Mouse (Mus musculus): ENCODE data around the gene Vmn1r29. TPM values are rescaled to one million over a fixed set of nuclear protein-coding genes. Genes with fewer than 3 reads are reported as not detected.
"Not testable (repeated sequence)": the region's sequence is repeated elsewhere in the genome, so short reads cannot be mapped to it uniquely, and the experiment has no call there.

Vmn1r29 gene
- polyA plus RNA-seq (2015; fragmentation: Nextera tagmentation; extraction: Ambion mirVana) = not detected in 2 replicates

DNA sequence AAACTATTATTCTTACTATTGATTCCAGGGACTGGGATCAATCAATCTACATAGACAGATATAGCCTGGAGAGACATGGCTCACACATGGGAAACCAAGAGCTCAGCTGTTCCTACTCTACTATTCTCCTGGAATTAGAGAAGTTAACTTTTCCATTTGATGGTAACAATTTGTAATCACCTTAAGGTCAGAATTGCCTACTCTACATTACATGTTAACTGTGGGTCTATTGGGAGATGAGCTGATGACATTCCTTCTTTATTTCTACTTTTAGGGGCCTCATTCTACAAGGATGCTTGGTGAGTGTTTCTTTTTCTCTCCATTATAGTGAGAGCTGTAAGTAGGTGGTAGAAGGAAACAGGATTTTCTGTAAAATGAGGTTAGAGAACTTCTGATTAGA is at the start of gene Vmn1r29:
Gene Vmn1r29, plus strand, starts transcription at position 301 of the 400 bp plus-strand sequence.
- H3K4me3 ChIP-seq (ENCODE audit: low read depth, low read length) = no peak within 1 kb of the TSS
- H3K4me1 ChIP-seq (replicated peaks; ENCODE audit: control insufficient read depth, insufficient read depth, low read length) = no peaks in the 10 kb centered on the region
- no peaks in the 10 kb centered on the region for H3K27me3 ChIP-seq (replicated peaks; ENCODE audit: control insufficient read depth, insufficient read depth, low read length)
- TF ChIP-seq CTCF (IDR thresholded peaks at IDR 0.05; ENCODE audit: low read depth) = no peak
- H3K4me2 ChIP-seq (replicated peaks; ENCODE audit: low read depth) = no peak within 1 kb of the TSS
- ATAC-seq = no peak
- no peaks in the 10 kb centered on the region for H3K9me3 ChIP-seq (ENCODE audit: control insufficient read depth)
- no peak within 1 kb of the TSS for H3K9ac ChIP-seq (ENCODE audit: low read depth, low read length)
- no peaks in the 10 kb centered on the region for H3K36me3 ChIP-seq (ENCODE audit: control insufficient read depth, insufficient read depth)
- no peak within 1 kb of the TSS for H3K27ac ChIP-seq (ENCODE audit: low read depth, low read length)

DNA sequence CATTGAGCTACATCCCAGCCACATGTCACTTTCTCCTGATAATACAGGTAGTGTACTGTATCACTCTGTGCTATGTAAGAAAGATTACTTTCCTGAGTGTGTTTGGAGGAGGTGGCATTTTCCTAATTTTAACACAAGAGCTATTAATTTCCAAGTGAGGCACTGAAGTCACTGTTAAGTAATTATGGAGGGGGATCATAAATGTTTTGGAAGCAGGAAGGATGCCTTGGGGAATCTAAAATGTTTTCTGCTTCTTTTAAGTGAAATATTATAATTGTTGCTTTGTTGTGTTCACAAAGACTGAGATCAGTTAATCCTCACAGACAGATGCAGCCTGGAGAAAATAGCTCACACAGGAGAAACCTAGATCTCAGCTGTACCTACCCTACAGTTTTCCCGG is 39.6 kb upstream of the Vmn1r29 start, which contains the start of gene Vmn1r28:
Gene Vmn1r28, plus strand, starts transcription at position 301 of the 400 bp plus-strand sequence.
- H3K4me1 ChIP-seq (replicated peaks; ENCODE audit: control insufficient read depth, insufficient read depth, low read length) = no peaks in the 10 kb centered on the region
- no peak within 1 kb of the TSS for H3K4me2 ChIP-seq (replicated peaks; ENCODE audit: low read depth)
- no peak within 1 kb of the TSS for H3K4me3 ChIP-seq (ENCODE audit: low read depth, low read length)
- no peak for TF ChIP-seq CTCF (IDR thresholded peaks at IDR 0.05; ENCODE audit: low read depth)
- no peaks in the 10 kb centered on the region for H3K27me3 ChIP-seq (replicated peaks; ENCODE audit: control insufficient read depth, insufficient read depth, low read length)
- no peaks in the 10 kb centered on the region for H3K36me3 ChIP-seq (ENCODE audit: control insufficient read depth, insufficient read depth)
- 89% methylated on average over 1 of the region's 1 CpGs for WGBS
- H3K9ac ChIP-seq (ENCODE audit: low read depth, low read length) = no peak within 1 kb of the TSS
- no peak within 1 kb of the TSS for H3K27ac ChIP-seq (ENCODE audit: low read depth, low read length)
- ATAC-seq = no peak
- H3K9me3 ChIP-seq (ENCODE audit: control insufficient read depth) = no peaks in the 10 kb centered on the region

DNA sequence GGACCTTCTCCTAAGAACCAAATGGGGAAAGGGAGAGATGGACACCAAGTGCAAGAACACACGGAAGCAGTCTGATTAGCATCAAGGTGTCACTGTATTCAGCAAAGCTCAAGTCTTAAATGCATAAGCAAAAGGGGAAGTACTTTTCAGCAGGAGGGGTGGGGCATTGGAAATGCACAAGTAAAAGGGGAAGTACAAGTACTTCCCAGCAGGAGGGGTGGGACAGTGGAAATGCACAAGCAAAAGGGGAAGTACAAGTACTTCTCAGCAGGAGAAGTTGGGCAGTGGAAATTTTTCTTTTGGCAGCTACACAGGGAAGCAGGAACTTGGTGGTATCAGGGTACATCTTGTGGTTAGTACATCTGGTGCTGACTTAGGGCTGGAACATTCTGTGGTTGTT is 21.7 kb upstream of the Vmn1r29 start:
- H3K4me3 ChIP-seq (ENCODE audit: low read depth, low read length); H3K9me3 ChIP-seq (ENCODE audit: control insufficient read depth); ATAC-seq; H3K36me3 ChIP-seq (ENCODE audit: control insufficient read depth, insufficient read depth); H3K27ac ChIP-seq (ENCODE audit: low read depth, low read length); H3K9ac ChIP-seq (ENCODE audit: low read depth, low read length); H3K4me2 ChIP-seq (replicated peaks; ENCODE audit: low read depth); H3K4me1 ChIP-seq (replicated peaks; ENCODE audit: control insufficient read depth, insufficient read depth, low read length); H3K27me3 ChIP-seq (replicated peaks; ENCODE audit: control insufficient read depth, insufficient read depth, low read length): not testable (repeated sequence)
- 80% methylated on average over 1 of the region's 1 CpGs for WGBS

DNA sequence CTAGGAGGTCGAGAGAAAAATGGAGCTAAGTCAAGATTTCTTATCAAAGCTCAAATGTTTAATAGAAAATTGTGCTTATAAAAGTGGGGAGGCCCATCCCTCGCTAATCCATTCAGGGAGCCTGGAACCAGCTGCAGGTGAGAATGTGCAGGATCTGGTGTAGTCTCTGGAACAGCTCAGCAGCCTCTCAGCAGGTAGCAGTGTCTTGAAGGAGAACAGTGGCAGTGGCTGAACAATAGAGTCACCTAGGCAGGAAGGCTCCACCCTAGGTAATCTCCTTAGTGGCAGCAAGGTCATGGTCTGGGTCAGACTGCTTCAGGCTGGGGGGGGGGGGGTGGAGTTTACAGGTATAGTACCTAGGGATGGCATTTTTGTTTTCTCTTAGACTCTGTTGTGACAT is 9.1 kb upstream of the Vmn1r29 start:
- TF ChIP-seq CTCF (IDR thresholded peaks at IDR 0.05; ENCODE audit: low read depth) = no peak
- Histone ChIP-seq H3K36me3 (ENCODE audit: control insufficient read depth, insufficient read depth) (no peaks in the 10 kb centered on the region), H3K4me1 (replicated peaks; ENCODE audit: control insufficient read depth, insufficient read depth, low read length) (no peaks in the 10 kb centered on the region)

DNA sequence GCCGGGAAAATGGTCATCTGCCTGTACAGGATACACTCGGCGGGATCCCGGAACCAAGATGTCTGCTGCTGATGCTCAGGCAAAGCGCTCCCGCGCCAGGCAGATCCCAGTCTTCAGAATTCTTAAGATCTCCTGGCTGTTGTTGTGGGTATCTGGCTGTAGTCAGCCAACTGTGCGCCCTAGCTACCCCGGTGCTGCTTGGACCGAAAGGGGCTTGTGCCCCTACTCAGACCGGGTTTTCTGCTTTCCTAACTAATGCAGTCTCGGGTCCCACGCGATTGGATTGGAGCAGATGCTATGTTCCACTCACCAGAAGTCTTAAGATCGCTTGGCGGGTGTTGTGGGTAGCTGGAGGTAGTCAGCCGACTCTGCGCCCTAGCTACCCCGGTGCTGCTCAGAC is 2.8 kb upstream of the Vmn1r29 start:
- H3K4me1 ChIP-seq (replicated peaks; ENCODE audit: control insufficient read depth, insufficient read depth, low read length) = not testable (repeated sequence)

More for the DNA sequence above, 9.1 kb upstream of the Vmn1r29 start:
- 77% methylated on average over 2 of the region's 2 CpGs for WGBS
- Histone ChIP-seq H3K9ac (ENCODE audit: low read depth, low read length) (no peak overlapping the region), H3K27ac (ENCODE audit: low read depth, low read length) (no peak overlapping the region), H3K4me3 (ENCODE audit: low read depth, low read length) (no peak overlapping the region), H3K27me3 (replicated peaks; ENCODE audit: control insufficient read depth, insufficient read depth, low read length) (no peaks in the 10 kb centered on the region), H3K4me2 (replicated peaks; ENCODE audit: low read depth) (no peak overlapping the region), H3K9me3 (ENCODE audit: control insufficient read depth) (no peaks in the 10 kb centered on the region)
- ATAC-seq = no peak

DNA sequence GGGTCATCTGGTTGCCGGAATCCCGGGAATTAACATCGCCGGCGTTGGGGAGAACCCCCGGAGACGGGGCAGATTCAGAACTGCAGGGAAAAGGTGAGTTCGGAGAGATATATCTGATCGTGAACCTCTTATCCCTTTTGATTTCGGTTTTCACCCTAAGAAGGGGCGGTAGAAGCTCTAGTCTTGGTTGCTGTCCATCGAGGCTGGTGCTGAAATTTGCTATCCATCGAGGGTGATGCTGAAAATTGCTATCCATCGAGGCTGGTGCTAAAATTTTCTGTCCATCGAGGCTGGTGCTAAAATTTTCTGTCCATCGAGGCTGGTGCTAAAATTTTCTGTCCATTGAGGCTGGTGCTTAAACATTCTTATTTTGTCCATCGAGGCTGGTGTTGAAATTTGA is 29.3 kb downstream of the Vmn1r29 start:
- H3K4me1 ChIP-seq (replicated peaks; ENCODE audit: control insufficient read depth, insufficient read depth, low read length); H3K27ac ChIP-seq (ENCODE audit: low read depth, low read length); H3K9ac ChIP-seq (ENCODE audit: low read depth, low read length); H3K4me2 ChIP-seq (replicated peaks; ENCODE audit: low read depth); H3K27me3 ChIP-seq (replicated peaks; ENCODE audit: control insufficient read depth, insufficient read depth, low read length); H3K4me3 ChIP-seq (ENCODE audit: low read depth, low read length); H3K36me3 ChIP-seq (ENCODE audit: control insufficient read depth, insufficient read depth); ATAC-seq; H3K9me3 ChIP-seq (ENCODE audit: control insufficient read depth): not testable (repeated sequence)
- WGBS = 76% methylated on average over 17 of the region's 17 CpGs

More for the DNA sequence above, 2.8 kb upstream of the Vmn1r29 start:
- not testable (repeated sequence) for H3K27ac ChIP-seq (ENCODE audit: low read depth, low read length); H3K9me3 ChIP-seq (ENCODE audit: control insufficient read depth); H3K27me3 ChIP-seq (replicated peaks; ENCODE audit: control insufficient read depth, insufficient read depth, low read length); H3K4me3 ChIP-seq (ENCODE audit: low read depth, low read length); H3K36me3 ChIP-seq (ENCODE audit: control insufficient read depth, insufficient read depth); H3K4me2 ChIP-seq (replicated peaks; ENCODE audit: low read depth); H3K9ac ChIP-seq (ENCODE audit: low read depth, low read length); ATAC-seq
- WGBS = 77% methylated on average over 19 of the region's 19 CpGs

Other genes with a start within 250 kb of the Vmn1r29 start
- not detected in 2 replicates for gene Vmn1r27, start 82.7 kb upstream of the Vmn1r29 start, polyA plus RNA-seq (2015; fragmentation: Nextera tagmentation; extraction: Ambion mirVana)
- not detected in 2 replicates for gene Vmn1r28, start 39.5 kb upstream of the Vmn1r29 start, polyA plus RNA-seq (2015; fragmentation: Nextera tagmentation; extraction: Ambion mirVana)
- not detected in 2 replicates for gene Vmn1r30, start 141.8 kb downstream of the Vmn1r29 start, polyA plus RNA-seq (2015; fragmentation: Nextera tagmentation; extraction: Ambion mirVana)
- not detected in 2 replicates for gene Vmn1r31, start 173.8 kb downstream of the Vmn1r29 start, polyA plus RNA-seq (2015; fragmentation: Nextera tagmentation; extraction: Ambion mirVana)

Data from intestine, postnatal 0 days (tissue).